Mouse (Mus musculus): ENCODE results near the gene Rnf135.
"Not testable (repeated sequence)": the region's sequence is repeated elsewhere in the genome, so short reads cannot be mapped to it uniquely, and the experiment has no call there.

The Rnf135 gene

DNA sequence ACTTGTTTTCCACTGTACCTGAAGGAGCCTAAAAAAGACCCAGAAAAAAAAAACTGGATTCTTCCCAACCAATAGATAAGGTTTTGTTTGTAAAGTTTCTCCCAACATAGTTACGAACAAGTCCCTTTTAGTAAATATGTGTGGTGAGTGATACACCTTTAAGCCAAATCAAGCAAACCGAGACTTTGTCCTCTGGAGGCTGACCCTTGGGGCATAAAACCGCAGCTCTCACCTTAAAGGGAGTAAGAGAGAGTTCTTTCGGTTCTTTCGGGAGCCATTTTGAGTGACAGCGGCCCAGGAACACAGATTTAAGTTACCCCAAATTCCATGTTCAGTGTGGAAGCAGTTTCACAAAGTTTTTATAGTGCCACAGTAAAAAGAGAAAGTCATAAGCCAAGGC lies 18.6 kb downstream of the Rnf135 start:
- in situ Hi-C loops (cut with MboI, MseI), result no loop called here

DNA sequence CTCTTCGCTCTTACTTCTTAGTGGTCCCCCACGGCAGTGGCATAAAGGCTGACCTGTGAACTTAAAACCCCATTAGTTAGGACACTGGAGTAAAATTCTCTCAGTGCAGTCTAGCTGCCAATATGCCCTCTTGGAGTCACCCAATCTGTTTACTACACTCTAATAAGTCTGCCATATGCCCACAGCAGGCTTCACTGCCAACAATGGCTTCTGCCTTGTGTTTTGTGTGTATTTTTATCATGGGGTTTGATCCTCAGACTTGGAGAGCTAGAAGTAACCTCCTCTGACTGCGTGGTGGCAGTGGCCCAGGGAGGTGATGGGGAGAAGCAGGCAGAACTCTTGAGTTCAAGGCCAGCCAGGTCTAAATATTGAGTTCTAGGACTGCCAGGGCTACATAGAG lies 20.4 kb downstream of the Rnf135 start:
- in situ Hi-C loops (cut with MboI, MseI), result no loop called here

DNA sequence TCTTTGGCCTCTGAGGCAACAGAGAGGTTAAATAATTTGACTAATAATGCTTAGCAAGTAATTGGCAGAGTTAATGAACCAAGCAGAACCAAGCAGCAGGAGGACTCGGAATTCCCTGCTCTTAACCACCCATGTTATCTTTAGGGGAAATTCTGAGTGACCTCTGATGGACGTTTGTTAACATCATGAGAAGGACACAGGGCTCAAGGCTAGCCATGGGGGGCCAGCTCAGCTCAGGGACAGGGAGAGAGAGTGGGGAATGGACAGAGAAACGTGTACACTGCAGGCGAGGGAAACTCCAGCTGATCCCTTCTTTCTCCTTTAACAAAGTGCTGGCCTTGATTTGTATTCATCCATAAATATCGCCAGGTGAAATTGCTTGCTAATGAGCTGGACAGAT lies 21.3 kb downstream of the Rnf135 start:
- in situ Hi-C loops (cut with MboI, MseI), result no loop called here

DNA sequence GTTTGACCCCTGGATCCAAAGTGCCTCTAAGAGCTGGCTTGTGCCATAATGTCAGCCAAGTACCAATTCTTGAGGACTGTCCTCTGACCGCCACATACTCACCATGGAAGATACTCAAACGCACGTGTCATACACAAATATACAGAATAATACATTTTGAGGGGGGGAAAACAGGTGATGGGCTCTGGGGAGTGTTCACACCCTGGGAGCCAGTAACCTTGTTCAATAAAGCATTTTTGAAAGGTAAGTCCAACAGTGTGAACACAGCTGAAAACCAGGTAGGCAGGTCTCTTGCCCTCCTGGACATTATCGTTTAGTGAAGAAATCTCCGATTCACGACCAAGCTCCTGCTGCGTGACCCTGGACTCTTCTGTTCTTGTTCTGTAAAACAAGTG lies 24.8 kb downstream of the Rnf135 start:
- in situ Hi-C loops (cut with MboI, MseI), result no loop called here

- in situ Hi-C loops (cut with MboI, MseI), result no loop called here
These were observed 25.5 kb downstream of the Rnf135 start, which contains the start of gene Rhot1 for GRCm38 (mm10) chr11:80208860-80209800. Gene Rhot1 (plus strand): TSS chr11:80209019.

DNA sequence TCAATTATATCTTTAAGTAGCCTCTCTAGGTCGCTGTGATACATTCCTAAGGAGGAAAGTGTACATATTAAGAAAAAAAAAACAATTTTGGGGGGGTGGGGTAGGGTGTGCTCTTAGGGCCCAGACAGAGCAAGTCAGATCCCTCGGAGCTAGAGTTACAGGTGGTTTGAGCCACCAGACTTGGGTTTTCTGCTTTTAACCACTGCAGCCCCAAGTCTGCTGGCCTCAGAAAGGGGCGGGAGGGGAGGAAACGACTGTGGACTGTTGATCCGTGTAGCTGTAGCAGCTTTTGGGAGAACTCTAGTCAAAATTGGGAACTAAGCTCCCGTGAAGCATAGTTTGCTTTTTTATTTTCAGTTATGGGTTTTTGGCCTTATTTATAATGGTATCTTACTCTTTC lies 26.7 kb downstream of the Rnf135 start:
- in situ Hi-C loops (cut with MboI, MseI), result no loop called here

- in situ Hi-C loops (cut with MboI, MseI), result no loop called here
These were observed 28.6 kb downstream of the Rnf135 start for GRCm38 (mm10) chr11:80212282-80212681.

DNA sequence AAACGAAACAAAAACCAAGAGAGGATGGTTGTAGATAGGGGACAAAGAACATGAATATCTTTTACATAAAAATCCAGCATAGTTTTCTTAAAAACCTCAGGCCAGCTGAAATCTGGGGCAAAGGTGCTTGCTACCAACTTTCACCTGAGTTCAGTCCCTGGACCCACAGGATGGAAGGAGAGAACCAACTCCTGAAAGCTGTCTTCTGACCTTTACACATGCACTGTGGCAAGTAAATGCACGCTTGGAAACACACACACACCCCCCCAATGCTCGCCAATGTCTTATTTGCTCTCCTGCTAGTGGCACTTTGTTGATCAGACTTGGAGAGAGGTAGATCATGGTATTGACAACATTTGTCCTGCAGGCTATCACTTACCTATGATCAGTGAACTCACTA lies 31.6 kb downstream of the Rnf135 start:
- in situ Hi-C loops (cut with MboI, MseI), result no loop called here

GRCm38 (mm10) chr11:80218657-80219293 lies 35.1 kb downstream of the Rnf135 start:
- in situ Hi-C loops (cut with MboI, MseI), result no loop called here

DNA sequence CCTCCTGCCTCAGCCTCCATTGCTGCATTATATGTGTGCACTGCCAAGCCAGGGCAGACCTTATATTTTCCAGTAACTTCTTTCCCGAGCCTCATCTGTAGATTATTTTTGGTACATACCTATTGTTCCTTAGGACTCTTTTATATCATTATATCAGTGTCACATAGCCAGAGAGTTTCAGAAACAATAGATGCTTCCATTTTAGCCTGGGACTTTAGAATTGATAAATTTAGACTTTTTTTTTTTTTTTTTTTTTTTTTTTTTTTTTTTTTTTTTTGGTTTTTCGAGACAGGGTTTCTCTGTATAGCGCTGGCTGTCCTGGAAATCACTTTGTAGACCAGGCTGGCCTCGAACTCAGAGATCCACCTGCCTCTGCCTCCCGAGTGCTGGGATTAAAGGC lies 46.4 kb downstream of the Rnf135 start:
- in situ Hi-C loops (cut with MboI, MseI), result not testable (repeated sequence)

DNA sequence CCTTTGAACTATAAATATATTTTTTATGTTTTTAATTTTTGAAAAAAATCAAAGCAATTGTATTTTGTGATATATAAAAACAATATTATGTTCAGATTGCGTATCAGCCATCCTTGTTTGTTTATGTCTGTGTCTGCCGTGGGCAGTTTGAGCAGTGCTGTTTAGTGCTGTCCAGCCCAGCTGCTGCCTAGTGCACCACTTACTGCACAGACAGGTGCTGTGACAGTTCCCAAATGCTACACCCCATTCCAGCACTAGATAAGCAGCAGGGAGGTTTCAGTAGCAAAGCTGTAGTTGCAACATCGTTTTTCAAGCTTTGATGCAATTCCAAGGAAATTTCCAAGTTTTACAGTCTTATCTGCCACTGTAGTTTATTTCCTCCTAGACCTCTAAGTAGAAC lies 53.6 kb downstream of the Rnf135 start:
- in situ Hi-C loops (cut with MboI, MseI), result no loop called here

DNA sequence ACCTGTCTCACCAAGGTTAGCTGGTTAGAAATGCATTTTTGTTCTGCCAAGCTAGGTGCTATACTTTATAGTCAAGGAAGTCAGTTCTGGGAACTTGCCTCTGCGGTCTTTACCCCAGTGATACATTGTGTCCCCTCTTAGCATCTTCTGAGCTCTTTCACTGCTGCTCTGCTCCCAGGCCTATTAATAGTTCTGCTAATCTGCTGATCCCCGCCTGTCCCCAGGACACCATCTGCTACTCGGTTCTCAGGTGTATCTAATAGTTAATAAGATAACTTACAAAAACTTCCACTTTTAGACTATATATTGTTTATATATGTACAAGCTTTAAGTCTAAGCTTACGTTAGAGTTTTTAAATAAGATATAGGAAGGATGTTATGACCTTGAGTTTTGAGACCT lies 54.7 kb downstream of the Rnf135 start:
- in situ Hi-C loops (cut with MboI, MseI), result no loop called here

GRCm38 (mm10) chr11:80247026-80247425 lies 63.4 kb downstream of the Rnf135 start:
- in situ Hi-C loops (cut with MboI, MseI), result no loop called here

GRCm38 (mm10) chr11:80248531-80248930 lies 64.9 kb downstream of the Rnf135 start:
- in situ Hi-C loops (cut with MboI, MseI), result no loop called here

All from T-helper 17 cell (primary cell).